Mouse (Mus musculus) stomach, embryonic 16.5 days (tissue): Measurements from ENCODE around the gene Kif18b. TPM values are rescaled to one million over a fixed set of nuclear protein-coding genes. Genes with fewer than 3 reads are reported as not detected.
A peak's percentile ranks its signal among the peaks of the same experiment; 100 is the strongest.

Experiments used
- ATAC-seq: fragments of 200-750 bp; cut with Nextera tagmentation; 2 replicates; pipeline ENCODE4 v1.8.0; 2017; ENCODE audit warnings: moderate number of reproducible peaks, moderate TSS enrichment; ENCODE audit not compliant: insufficient read depth, low FRiP score
- H3K27ac ChIP-seq: fragments of 300-500 bp; sonication (generic); 2 replicates; pipeline ENCODE4 v1.5.1; 2014; ENCODE audit warnings: low read length
- H3K27me3 ChIP-seq: fragments of 300-500 bp; sonication (generic); 2 replicates; pipeline ENCODE4 v1.6.1; 2014; ENCODE audit warnings: low read length, control low read depth, mixed read lengths; ENCODE audit not compliant: control insufficient read depth, insufficient read depth
- H3K36me3 ChIP-seq: fragments of 300-500 bp; sonication (generic); 2 replicates; pipeline ENCODE4 v1.6.1; 2014; ENCODE audit warnings: low read length; ENCODE audit not compliant: control insufficient read depth, insufficient read depth
- H3K4me1 ChIP-seq: fragments of 300-500 bp; sonication (generic); 2 replicates; pipeline ENCODE4 v1.6.1; 2014; ENCODE audit warnings: low read length, control low read depth, mixed read lengths; ENCODE audit not compliant: control insufficient read depth, insufficient read depth
- H3K4me2 ChIP-seq: fragments of 300-500 bp; sonication (generic); 2 replicates; pipeline ENCODE4 v1.6.1; 2014; ENCODE audit warnings: low read depth, low read length, mixed read lengths
- H3K4me3 ChIP-seq: fragments of 300-500 bp; sonication (generic); replicated peaks from 2 replicates; pipeline ENCODE4 v1.5.1; 2014; ENCODE audit warnings: mild to moderate bottlenecking, low read length
- H3K9ac ChIP-seq: fragments of 300-500 bp; sonication (generic); 2 replicates; pipeline ENCODE4 v1.6.1; 2014; ENCODE audit warnings: low read length
- H3K9me3 ChIP-seq: fragments of 300-500 bp; sonication (generic); replicated peaks from 2 replicates; pipeline ENCODE4 v1.6.1; 2016; ENCODE audit warnings: low read length, control low read depth; ENCODE audit not compliant: control insufficient read depth
- WGBS: fragments of 180-500 bp; shearing (Covaris S2); extraction: QIAGEN DNeasy Blood & Tissue Kit; methylation state at CpG from one replicate; pipeline ENCODE4 v1.1.7; 2014; 5-methylcytosine and 5-hydroxymethylcytosine counted together
- polyA plus RNA-seq: library from polyadenylated mRNA; unstranded; fragments of >200 nt; fragmentation: Nextera tagmentation; extraction: Ambion mirVana; gene quantifications from 2 replicates; pipeline ENCODE4 v1.2.1, GENCODE M21; 2015

Kif18b gene
- polyA plus RNA-seq, 1 experiment from 2014 or later: 8.7 TPM

GRCm38 (mm10) chr11:102945306-102946264 is 20.7 kb upstream of the Kif18b start:
- peak overlapping the region; percentile 73 for H3K4me2 ChIP-seq
- peaks cover 63% of the 10 kb centered on the region for H3K27me3 ChIP-seq
- no peaks in the 10 kb centered on the region for H3K36me3 ChIP-seq
- H3K9me3 ChIP-seq: no peaks in the 10 kb centered on the region
- ATAC-seq: peak; percentile 3; the same call in 1 of the 2 replicates
- peak overlapping the region; percentile 44 for H3K9ac ChIP-seq
- no peak overlapping the region for H3K27ac ChIP-seq
- H3K4me1 ChIP-seq: peaks cover 15% of the 10 kb centered on the region; the same call in 1 of the 2 replicates
- H3K4me3 ChIP-seq: peak overlapping the region; percentile 44
- WGBS: 2% methylated on average over 53 of the region's 54 CpGs

GRCm38 (mm10) chr11:102941236-102941635 is 16.3 kb upstream of the Kif18b start:
- H3K4me2 ChIP-seq: no peak overlapping the region
- H3K4me1 ChIP-seq: peaks cover 16% of the 10 kb centered on the region
- H3K9me3 ChIP-seq: no peaks in the 10 kb centered on the region
- no peak for ATAC-seq
- H3K36me3 ChIP-seq: no peaks in the 10 kb centered on the region
- H3K27me3 ChIP-seq: peaks cover 36% of the 10 kb centered on the region
- H3K4me3 ChIP-seq: no peak overlapping the region
- WGBS: 62% methylated on average over 6 of the region's 6 CpGs
- no peak overlapping the region for H3K9ac ChIP-seq
- no peak overlapping the region for H3K27ac ChIP-seq

GRCm38 (mm10) chr11:102939024-102939675 is 14.2 kb upstream of the Kif18b start:
- Histone ChIP-seq H3K36me3 (no peaks in the 10 kb centered on the region), H3K9ac (no peak overlapping the region), H3K9me3 (no peaks in the 10 kb centered on the region), H3K4me2 (no peak overlapping the region; the same call in 1 of the 2 replicates), H3K27ac (no peak overlapping the region), H3K4me1 (peaks cover 8% of the 10 kb centered on the region), H3K4me3 (no peak overlapping the region), H3K27me3 (peaks cover 15% of the 10 kb centered on the region)
- ATAC-seq: peak; percentile 63; the same call in 1 of the 2 replicates
- WGBS: 28% methylated on average over 13 of the region's 13 CpGs

GRCm38 (mm10) chr11:102937529-102938182 is 12.7 kb upstream of the Kif18b start:
- no peak for ATAC-seq
- H3K27ac ChIP-seq: no peak overlapping the region
- no peak overlapping the region for H3K4me3 ChIP-seq
- H3K4me1 ChIP-seq: peaks cover 8% of the 10 kb centered on the region
- peaks cover 4% of the 10 kb centered on the region; the same call in 1 of the 2 replicates for H3K27me3 ChIP-seq
- no peaks in the 10 kb centered on the region for H3K36me3 ChIP-seq
- no peaks in the 10 kb centered on the region for H3K9me3 ChIP-seq
- H3K4me2 ChIP-seq: no peak overlapping the region
- WGBS: 73% methylated on average over 3 of the region's 3 CpGs
- no peak overlapping the region for H3K9ac ChIP-seq

- no peak overlapping the region for H3K4me3 ChIP-seq
- H3K4me2 ChIP-seq: no peak overlapping the region
- peaks cover under 1% of the 10 kb centered on the region; the same call in 1 of the 2 replicates for H3K27me3 ChIP-seq
- H3K27ac ChIP-seq: no peak overlapping the region
- no peaks in the 10 kb centered on the region for H3K36me3 ChIP-seq
- peaks cover 8% of the 10 kb centered on the region for H3K4me1 ChIP-seq
- H3K9me3 ChIP-seq: no peaks in the 10 kb centered on the region
- WGBS: 26% methylated on average over 4 of the region's 4 CpGs
- 0 out of 2 replicates have a peak overlapping the region, but pooled peaks have one; percentile 29 for H3K9ac ChIP-seq
- no peak for ATAC-seq
Observed at GRCm38 (mm10) chr11:102936272-102936671, 11.3 kb upstream of the Kif18b start.

- no peak for ATAC-seq
- 87% methylated on average over 10 of the region's 10 CpGs for WGBS
- no peak overlapping the region for H3K27ac ChIP-seq
Observed at GRCm38 (mm10) chr11:102930672-102931071, 5.7 kb upstream of the Kif18b start.

GRCm38 (mm10) chr11:102925351-102925717 is 410 bp upstream of the Kif18b start:
- Histone ChIP-seq H3K27me3 (no peaks in the 10 kb centered on the region), H3K4me1 (peaks cover 17% of the 10 kb centered on the region; the same call in 1 of the 2 replicates), H3K4me2 (peak overlapping the region; percentile 72), H3K9ac (peak overlapping the region; percentile 78), H3K9me3 (no peaks in the 10 kb centered on the region), H3K27ac (peak overlapping the region; percentile 94), H3K4me3 (peak overlapping the region; percentile 84), H3K36me3 (no peaks in the 10 kb centered on the region)
- ATAC-seq: peak; percentile 16; the same call in 1 of the 2 replicates
- WGBS: 1% methylated on average over 10 of the region's 10 CpGs

More at GRCm38 (mm10) chr11:102930672-102931071, 5.7 kb upstream of the Kif18b start:
- no peak overlapping the region for H3K4me2 ChIP-seq
- H3K9me3 ChIP-seq: no peaks in the 10 kb centered on the region
- H3K36me3 ChIP-seq: no peaks in the 10 kb centered on the region
- no peaks in the 10 kb centered on the region for H3K27me3 ChIP-seq
- H3K9ac ChIP-seq: no peak overlapping the region
- no peak overlapping the region for H3K4me3 ChIP-seq
- H3K4me1 ChIP-seq: no peaks in the 10 kb centered on the region

- Histone ChIP-seq H3K36me3 (no peaks in the 10 kb centered on the region), H3K27ac (no peak overlapping the region), H3K4me2 (no peak overlapping the region), H3K4me3 (no peak overlapping the region), H3K27me3 (no peaks in the 10 kb centered on the region), H3K9me3 (no peaks in the 10 kb centered on the region), H3K9ac (peak overlapping the region; percentile 35; the same call in 1 of the 2 replicates), H3K4me1 (peaks cover 17% of the 10 kb centered on the region; the same call in 1 of the 2 replicates)
- 73% methylated on average over 6 of the region's 6 CpGs for WGBS
- no peak for ATAC-seq
Observed at GRCm38 (mm10) chr11:102921491-102921890, 3.4 kb downstream of the Kif18b start.
